Mouse (Mus musculus) thymus, postnatal 0 days (tissue): ENCODE data around the gene Mettl21a. TPM values are rescaled to one million over a fixed set of nuclear protein-coding genes. Genes with fewer than 3 reads are reported as not detected.
"Not testable (repeated sequence)": the region's sequence is repeated elsewhere in the genome, so short reads cannot be mapped to it uniquely, and the experiment has no call there.

ENCODE experiments used
- DNase-seq: peaks from one replicate; pipeline ENCODE4 v3.0.0-alpha.2; 2015; ENCODE audit warnings: low spot score
- polyA plus RNA-seq: library from polyadenylated mRNA; unstranded; fragments of >200 nt; fragmentation: Nextera tagmentation; extraction: Ambion mirVana; gene quantifications from 2 replicates; pipeline ENCODE4 v1.2.1, GENCODE M21; 2015

Gene Mettl21a
- polyA plus RNA-seq, 1 experiment from 2014 or later = 15.9 TPM

- DNase-seq = no peak
Measured at GRCm38 (mm10) chr1:64614801-64615345, 2.2 kb downstream of the Mettl21a start.

- no peak for DNase-seq
Measured at GRCm38 (mm10) chr1:64614311-64614710, 2.7 kb downstream of the Mettl21a start.

DNA sequence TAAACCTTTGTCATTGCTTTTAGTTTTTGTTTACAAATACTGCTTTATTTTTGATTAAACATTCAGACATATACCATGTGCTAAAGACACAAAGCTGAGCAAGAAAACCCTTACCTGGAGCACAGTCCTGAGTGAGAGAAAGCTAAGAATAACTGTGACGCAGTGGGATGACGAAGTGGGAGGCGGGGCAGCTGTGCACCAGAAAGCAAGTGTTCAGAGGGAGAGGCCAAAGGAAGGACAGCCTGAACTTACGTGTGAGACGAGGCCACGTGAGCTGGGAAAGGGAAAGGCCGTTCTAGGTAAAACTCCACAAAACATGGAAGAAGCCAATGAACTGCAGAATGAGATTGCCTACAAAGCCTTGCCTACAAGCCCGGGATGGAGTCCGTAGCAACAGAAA lies 7.1 kb downstream of the Mettl21a start:
- no peak for DNase-seq

DNA sequence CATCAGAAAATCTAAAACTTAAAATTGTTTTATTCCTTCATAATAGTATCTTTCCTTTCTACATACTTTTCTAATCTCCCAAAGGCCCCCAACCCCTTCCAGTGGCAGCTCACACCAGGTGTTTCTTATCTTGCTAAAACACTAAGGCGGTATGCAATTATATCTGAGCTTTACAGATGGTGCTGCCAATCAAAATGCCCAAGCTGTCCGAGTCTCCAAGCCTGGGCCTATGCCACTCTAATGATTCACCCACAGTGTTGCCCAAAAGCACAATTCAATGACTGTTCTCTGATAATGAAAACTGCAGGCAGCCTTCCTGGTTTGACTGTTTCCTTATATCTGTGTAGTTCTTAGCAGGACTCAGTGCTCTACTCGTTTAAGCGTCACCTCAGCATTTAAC lies 7.9 kb downstream of the Mettl21a start:
- no peak for DNase-seq

GRCm38 (mm10) chr1:64603381-64603780 lies 13.7 kb downstream of the Mettl21a start:
- DNase-seq = no peak

DNA sequence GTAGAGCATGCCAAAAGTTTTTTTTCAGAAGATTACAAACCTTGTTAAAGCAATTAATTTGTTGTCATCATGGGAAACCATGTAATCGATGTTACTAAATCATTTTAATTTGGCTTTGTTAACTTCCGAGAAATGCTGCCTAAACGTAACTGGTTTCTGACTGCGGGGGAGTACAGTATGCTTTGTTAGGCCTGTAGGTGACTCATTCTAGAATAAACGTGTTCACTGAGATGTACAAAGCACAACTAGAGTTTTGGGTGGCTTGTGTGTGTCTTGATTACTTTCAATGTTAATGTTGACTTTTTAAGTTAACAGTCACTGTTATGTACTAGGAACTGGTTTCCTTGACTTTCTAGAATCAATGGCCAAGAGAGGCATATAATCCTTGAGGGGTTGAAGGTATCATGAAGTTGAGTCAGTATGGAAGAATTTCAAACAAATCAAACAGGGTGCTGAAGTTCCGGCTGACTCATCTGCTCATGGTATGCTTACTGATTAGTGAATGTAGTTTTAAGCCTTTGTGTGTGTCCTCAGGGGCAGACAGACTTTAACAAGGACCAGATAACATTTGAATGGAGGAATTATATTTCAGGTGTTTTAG lies 15.7 kb downstream of the Mettl21a start:
- no peak for DNase-seq

DNA sequence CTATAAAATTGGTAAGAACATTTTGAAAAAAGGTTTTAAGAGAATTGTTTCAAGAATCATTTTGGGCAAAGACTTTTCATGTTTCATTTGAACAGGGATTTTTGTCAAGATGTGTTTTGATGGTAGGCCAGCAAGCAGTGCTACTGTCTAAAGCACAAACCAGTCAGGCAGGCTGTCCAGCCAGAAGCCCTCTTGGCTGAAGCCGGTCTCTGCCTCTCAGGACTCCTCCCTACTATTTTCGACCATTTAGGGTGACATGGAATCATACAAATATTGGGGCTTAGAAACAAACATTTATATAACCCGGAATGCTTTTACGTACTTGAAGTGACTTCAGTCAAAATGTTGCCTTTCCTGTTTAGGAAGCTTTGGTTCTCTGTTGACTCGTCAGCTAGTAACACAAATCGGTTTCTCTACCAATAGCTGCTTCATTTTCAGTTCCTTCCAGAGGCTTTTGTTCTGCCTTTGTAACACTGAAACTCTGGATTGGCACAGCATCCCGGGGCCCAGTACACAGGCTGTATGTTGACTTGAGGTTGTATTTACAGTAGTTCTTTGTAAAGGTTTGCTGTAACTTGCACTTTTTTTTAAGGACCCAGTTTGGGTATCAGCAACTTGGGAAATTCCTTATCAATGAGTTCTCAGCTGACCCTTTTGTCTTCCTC lies 16.5 kb downstream of the Mettl21a start:
- DNase-seq = no peak

GRCm38 (mm10) chr1:64598926-64599325 lies 18.1 kb downstream of the Mettl21a start:
- DNase-seq = no peak

DNA sequence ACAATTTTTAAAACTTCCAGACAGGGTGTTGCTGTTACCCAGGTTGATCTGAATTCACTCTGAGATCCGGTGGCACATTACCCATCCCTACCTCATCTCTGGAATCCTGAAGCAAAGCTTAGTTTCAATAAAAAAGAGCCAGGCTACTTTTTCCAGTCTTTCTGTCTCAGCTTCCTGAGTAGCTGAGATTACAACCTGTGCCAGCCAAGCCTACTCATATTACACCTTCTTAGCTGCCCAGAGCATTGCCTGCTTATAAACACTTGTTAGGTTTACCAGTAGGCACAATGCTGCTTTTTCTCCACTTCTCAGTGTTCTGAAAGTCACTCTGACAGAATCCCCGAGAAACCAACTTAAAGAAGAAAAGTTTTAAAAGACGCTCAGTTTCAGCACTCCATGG lies 38.2 kb downstream of the Mettl21a start:
- no peak for DNase-seq

- DNase-seq = not testable (repeated sequence)
Measured at GRCm38 (mm10) chr1:64577911-64578310, 39.1 kb downstream of the Mettl21a start.

GRCm38 (mm10) chr1:64576732-64577131 lies 40.3 kb downstream of the Mettl21a start:
- no peak for DNase-seq

- no peak for DNase-seq
Measured at GRCm38 (mm10) chr1:64576022-64576421, 41.0 kb downstream of the Mettl21a start.

DNA sequence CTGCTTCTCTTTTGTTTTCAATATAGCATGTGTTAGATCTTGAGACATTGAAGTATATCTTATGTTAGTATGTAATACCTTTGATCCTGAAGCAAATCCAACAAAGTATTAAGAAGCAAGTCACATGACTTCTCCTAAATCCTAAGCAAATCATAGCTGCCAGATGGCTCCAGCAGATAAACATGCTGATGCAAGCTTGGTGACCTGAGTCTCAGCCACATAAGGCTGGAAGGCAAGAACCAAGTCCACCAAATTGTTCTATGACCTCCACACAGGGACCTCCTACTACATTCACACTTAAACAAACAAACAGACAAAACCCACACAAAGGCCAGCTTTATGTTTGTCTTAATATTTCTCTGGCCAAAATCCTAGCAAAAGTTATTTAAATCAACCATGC lies 48.8 kb downstream of the Mettl21a start:
- DNase-seq = no peak

GRCm38 (mm10) chr1:64560105-64560504 lies 56.9 kb downstream of the Mettl21a start:
- no peak for DNase-seq

Other genes with a start within 250 kb of the Mettl21a start
- gene Creb1, start 84.6 kb downstream of the Mettl21a start, polyA plus RNA-seq = 40.2 and 43.2 TPM in 2 replicates
- gene Ccnyl1, start 73.2 kb upstream of the Mettl21a start, polyA plus RNA-seq = 1.6 and 2.4 TPM in 2 replicates
- 0.91 and 1.1 TPM in 2 replicates for gene Fzd5, start 120.5 kb upstream of the Mettl21a start, polyA plus RNA-seq